Mouse (Mus musculus): ENCODE data around the gene Clp1.
"Not testable (repeated sequence)": the region's sequence is repeated elsewhere in the genome, so short reads cannot be mapped to it uniquely, and the experiment has no call there.

Gene Clp1

GRCm38 (mm10) chr2:84737451-84737925 lies 10.3 kb upstream of the Clp1 start:
- DNase-seq: no peak

GRCm38 (mm10) chr2:84736312-84737161 lies 9.4 kb upstream of the Clp1 start:
- no peak for DNase-seq

- DNase-seq: no peak
These were observed 8.3 kb upstream of the Clp1 start for GRCm38 (mm10) chr2:84735346-84735920.

- no peak for DNase-seq
These were observed 7.8 kb upstream of the Clp1 start for GRCm38 (mm10) chr2:84734919-84735318.

GRCm38 (mm10) chr2:84734351-84734864 lies 7.3 kb upstream of the Clp1 start:
- DNase-seq: no peak

- DNase-seq: no peak
These were observed 6.6 kb upstream of the Clp1 start, which contains the start of gene Ypel4 for GRCm38 (mm10) chr2:84733579-84734300. Ypel4 (plus strand) TSS chr2:84734058.

- no peak for DNase-seq
These were observed 5.2 kb upstream of the Clp1 start for GRCm38 (mm10) chr2:84732394-84732793.

- no peak for DNase-seq
These were observed 4.1 kb upstream of the Clp1 start for GRCm38 (mm10) chr2:84731206-84731605.

- not testable (repeated sequence) for DNase-seq
These were observed 1.0 kb upstream of the Clp1 start for GRCm38 (mm10) chr2:84728191-84728590.

GRCm38 (mm10) chr2:84726716-84727115 lies 434 bp downstream of the Clp1 start:
- no peak for DNase-seq

- DNase-seq: no peak
These were observed 1.4 kb downstream of the Clp1 start for GRCm38 (mm10) chr2:84725770-84726169.

- DNase-seq: no peak
These were observed 3.3 kb downstream of the Clp1 start for GRCm38 (mm10) chr2:84723856-84724255.

- DNase-seq: no peak
These were observed 6.0 kb downstream of the Clp1 start for GRCm38 (mm10) chr2:84721182-84721581.

GRCm38 (mm10) chr2:84720718-84721117 lies 6.4 kb downstream of the Clp1 start:
- no peak for DNase-seq

GRCm38 (mm10) chr2:84717357-84717756 lies 9.8 kb downstream of the Clp1 start:
- DNase-seq: no peak

GRCm38 (mm10) chr2:84716423-84717355 lies 10.5 kb downstream of the Clp1 start:
- no peak for DNase-seq

GRCm38 (mm10) chr2:84715562-84716361 lies 11.4 kb downstream of the Clp1 start:
- peak; percentile 96 for DNase-seq

- peak; percentile 99 for DNase-seq
These were observed 12.2 kb downstream of the Clp1 start, which contains the start of gene Zdhhc5 for GRCm38 (mm10) chr2:84714811-84715561. Zdhhc5 (minus strand) TSS chr2:84715180.

GRCm38 (mm10) chr2:84714422-84714810 lies 12.7 kb downstream of the Clp1 start:
- DNase-seq: no peak

GRCm38 (mm10) chr2:84711898-84712297 lies 15.3 kb downstream of the Clp1 start:
- DNase-seq: no peak

Measured in kidney, adult 11 months (tissue).